Comparison of ENCODE assay signal across 13 mouse cellular contexts in genomic region chr2:103936666-103937065, GRCm38 (mm10).
"Had no signal": no experiment of that assay in that cellular context is flagged by ENCODE, and none has a peak within 500 bp of the region (broad histone marks: within the 10 kb centered on the region; RNA-seq: fewer than 3 reads in every experiment).

No protein-coding gene starts in this region.

- DNase-seq: lung, postnatal 14 days; right cerebral cortex, postnatal 4 days; spleen, adult 18-20 months; thymus, adult 18-20 months; thymus, postnatal 25 days had no signal

- H3K4me2 ChIP-seq: intestine, embryonic 15.5 days; liver, embryonic 11.5 days; lung, embryonic 15.5 days; midbrain, embryonic 12.5 days; neural tube, embryonic 13.5 days had no signal

- H3K4me3 ChIP-seq: intestine, embryonic 15.5 days; layer of hippocampus, adult 2 months; limb, embryonic 10.5 days; lung, embryonic 15.5 days; midbrain, embryonic 12.5 days; neural tube, embryonic 13.5 days had no signal

- H3K9ac ChIP-seq: intestine, embryonic 15.5 days; lung, embryonic 15.5 days; midbrain, embryonic 12.5 days; neural tube, embryonic 13.5 days had no signal

- H3K4me1 ChIP-seq: intestine, embryonic 15.5 days; lung, embryonic 15.5 days; midbrain, embryonic 12.5 days had no signal

- H3K36me3 ChIP-seq: intestine, embryonic 15.5 days; limb, embryonic 10.5 days; lung, embryonic 15.5 days; midbrain, embryonic 12.5 days; neural tube, embryonic 13.5 days had no signal

- ATAC-seq: intestine, embryonic 15.5 days; midbrain, embryonic 16.5 days had no signal

- H3K9me3 ChIP-seq: intestine, embryonic 15.5 days; limb, embryonic 10.5 days; lung, embryonic 15.5 days; midbrain, embryonic 12.5 days; neural tube, embryonic 13.5 days had no signal

- H3K27me3 ChIP-seq: intestine, embryonic 15.5 days; lung, embryonic 15.5 days; midbrain, embryonic 12.5 days; neural tube, embryonic 13.5 days had no signal

- H3K27ac ChIP-seq: intestine, embryonic 15.5 days; layer of hippocampus, adult 2 months; limb, embryonic 10.5 days; lung, embryonic 15.5 days; midbrain, embryonic 12.5 days; neural tube, embryonic 13.5 days had no signal
